Mouse (Mus musculus) C2C12 (cell line): ENCODE data around the gene Ndufa4l2. TPM values are rescaled to one million over a fixed set of nuclear protein-coding genes. Genes with fewer than 3 reads are reported as not detected.

Experiments
- H3K27me3 ChIP-seq: one replicate; pipeline ENCODE4 v1.6.1; 2011; ENCODE audit not compliant: control insufficient read depth, insufficient read depth, insufficient read length
- H3K36me3 ChIP-seq: one replicate; pipeline ENCODE4 v1.6.1; 2011; ENCODE audit not compliant: control insufficient read depth, insufficient read depth
- H3K4me3 ChIP-seq: one replicate; pipeline ENCODE4 v1.5.1; 2011; ENCODE audit warnings: mild to moderate bottlenecking, control low read depth; ENCODE audit not compliant: poor library complexity, insufficient read depth, severe bottlenecking
- H3K79me2 ChIP-seq: one replicate; pipeline ENCODE4 v1.6.1; 2011; ENCODE audit not compliant: control insufficient read depth, insufficient read depth
- H3K79me3 ChIP-seq: one replicate; pipeline ENCODE4 v1.6.1; 2011; ENCODE audit warnings: low read depth, control low read depth
- H3ac ChIP-seq: one replicate; pipeline ENCODE3; 2011; ENCODE audit warnings: low read depth; ENCODE audit not compliant: control insufficient read depth, insufficient read length
- CEBPB ChIP-seq: IDR thresholded peaks from one replicate; pipeline ENCODE4 v1.6.1; 2011; ENCODE audit warnings: low read depth, mild to moderate bottlenecking, control low read depth, moderate library complexity
- CTCF ChIP-seq: IDR thresholded peaks from one replicate; pipeline ENCODE4 v1.5.1; 2011; ENCODE audit not compliant: control insufficient read depth, insufficient read depth, insufficient read length
- FOSL1 ChIP-seq: IDR thresholded peaks from one replicate; pipeline ENCODE4 v1.8.0; 2011; ENCODE audit warnings: mild to moderate bottlenecking, low read length; ENCODE audit not compliant: poor library complexity, insufficient read depth, severe bottlenecking
- MAX ChIP-seq: IDR thresholded peaks from one replicate; pipeline ENCODE4 v1.6.1; 2011; ENCODE audit warnings: mild to moderate bottlenecking, control low read depth
- MYOD1 ChIP-seq: IDR thresholded peaks from one replicate; pipeline ENCODE4 v1.6.1; 2011; ENCODE audit warnings: low read depth; ENCODE audit not compliant: control insufficient read depth, insufficient read length
- MYOG ChIP-seq: IDR thresholded peaks from one replicate; pipeline ENCODE4 v1.6.1; 2011; ENCODE audit not compliant: control insufficient read depth, insufficient read length; ENCODE audit errors: extremely low read depth
- USF1 ChIP-seq: IDR thresholded peaks from one replicate; pipeline ENCODE4 v1.6.1; 2011; ENCODE audit warnings: low read depth, mild to moderate bottlenecking, control low read depth, moderate library complexity
- polyA plus RNA-seq: library from polyadenylated mRNA; unstranded; fragments of >200 nt; fragmentation: generic; extraction: Trizol; gene quantifications from one replicate; pipeline ENCODE4 v1.2.1, GENCODE M21; 2012; ENCODE audit warnings: missing spikeins

Ndufa4l2 gene
- polyA plus RNA-seq, 1 experiment, result 0.42 TPM

DNA sequence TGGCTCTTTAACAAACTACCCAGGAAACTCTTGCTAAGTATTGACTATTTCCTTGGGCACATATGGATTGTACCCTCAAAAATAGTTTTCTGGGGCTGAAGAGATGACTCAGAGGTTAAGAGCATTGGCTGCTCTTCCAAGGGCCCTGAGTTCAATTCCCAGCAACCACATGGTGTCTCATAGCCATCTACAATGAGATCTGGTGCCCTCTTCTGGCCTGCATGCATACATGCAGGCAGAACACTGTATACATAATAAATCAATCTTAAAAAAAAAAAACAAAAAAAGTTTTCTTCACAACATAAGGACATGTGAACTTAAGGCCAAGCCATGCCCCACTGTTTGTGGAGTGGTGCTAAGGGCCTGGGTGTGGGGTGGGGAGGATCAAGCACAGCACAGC lies 46.4 kb downstream of the Ndufa4l2 start:
- no peaks in the 10 kb centered on the region for H3K27me3 ChIP-seq
- H3ac ChIP-seq, result no peak overlapping the region
- no peaks in the 10 kb centered on the region for H3K79me2 ChIP-seq
- no peak for TF ChIP-seq USF1
- TF ChIP-seq MAX, result no peak
- TF ChIP-seq CTCF, result no peak
- no peak for TF ChIP-seq MYOD1
- no peak for TF ChIP-seq CEBPB
- no peak for TF ChIP-seq MYOG
- no peak for TF ChIP-seq FOSL1
- H3K79me3 ChIP-seq, result peaks cover 2% of the 10 kb centered on the region
- H3K4me3 ChIP-seq, result no peak overlapping the region
- H3K36me3 ChIP-seq, result peaks cover 91% of the 10 kb centered on the region

GRCm38 (mm10) chr10:127563840-127564239 lies 49.1 kb downstream of the Ndufa4l2 start:
- H3K79me3 ChIP-seq, result peaks cover 2% of the 10 kb centered on the region
- no peak overlapping the region for H3ac ChIP-seq
- no peaks in the 10 kb centered on the region for H3K27me3 ChIP-seq
- TF ChIP-seq MYOD1 (no peak), MYOG (no peak), FOSL1 (no peak), MAX (no peak), CEBPB (no peak), CTCF (no peak), USF1 (no peak)
- no peaks in the 10 kb centered on the region for H3K79me2 ChIP-seq
- peaks cover 92% of the 10 kb centered on the region for H3K36me3 ChIP-seq
- no peak overlapping the region for H3K4me3 ChIP-seq

DNA sequence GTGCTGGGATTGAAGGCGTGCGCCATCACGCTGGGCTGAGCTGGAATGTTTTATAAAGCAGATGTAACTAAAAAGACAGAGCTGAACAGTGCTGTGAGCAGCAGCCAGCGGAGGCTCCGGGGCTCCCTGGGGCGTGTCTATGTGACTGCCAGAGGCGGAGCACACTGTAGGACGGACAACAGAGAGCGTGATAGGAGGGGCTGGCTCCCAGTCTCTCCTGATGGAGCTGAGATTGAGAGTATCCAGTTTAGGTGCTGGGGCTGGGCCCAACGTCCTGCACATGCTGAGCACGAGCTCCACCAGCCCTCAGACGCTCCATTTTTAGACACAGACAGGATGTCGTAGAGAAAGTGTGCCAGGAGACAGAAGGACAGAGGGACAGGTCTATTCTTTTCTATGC lies 49.5 kb downstream of the Ndufa4l2 start:
- TF ChIP-seq MAX (no peak), CTCF (no peak), MYOG (no peak), CEBPB (no peak), USF1 (no peak), FOSL1 (no peak), MYOD1 (no peak)
- H3K79me3 ChIP-seq, result peaks cover 2% of the 10 kb centered on the region
- no peaks in the 10 kb centered on the region for H3K79me2 ChIP-seq
- no peak overlapping the region for H3K4me3 ChIP-seq
- H3ac ChIP-seq, result no peak overlapping the region
- H3K27me3 ChIP-seq, result no peaks in the 10 kb centered on the region
- peaks cover 92% of the 10 kb centered on the region for H3K36me3 ChIP-seq

Other genes with a start within 250 kb of the Ndufa4l2 start
- 170 TPM for gene Dctn2, start 248.6 kb upstream of the Ndufa4l2 start, polyA plus RNA-seq
- gene Mbd6, start 225.9 kb upstream of the Ndufa4l2 start, polyA plus RNA-seq, result 15.2 TPM
- 155 TPM for gene Mars, start 203.2 kb upstream of the Ndufa4l2 start, polyA plus RNA-seq
- 0.78 TPM for gene Arhgap9, start 193.0 kb upstream of the Ndufa4l2 start, polyA plus RNA-seq
- gene Gli1, start 173.0 kb upstream of the Ndufa4l2 start, polyA plus RNA-seq, result 1.6 TPM
- not detected for gene Inhbe, start 160.6 kb upstream of the Ndufa4l2 start, polyA plus RNA-seq
- gene Inhbc, start 144.5 kb upstream of the Ndufa4l2 start, polyA plus RNA-seq, result not detected
- 31.0 TPM for gene R3hdm2, start 134.6 kb upstream of the Ndufa4l2 start, polyA plus RNA-seq
- 9.7 TPM for gene Stac3, start 13.3 kb upstream of the Ndufa4l2 start, polyA plus RNA-seq
- gene Shmt2, start 7.5 kb downstream of the Ndufa4l2 start, polyA plus RNA-seq, result 340 TPM
- 1.2 TPM for gene Nxph4, start 19.6 kb downstream of the Ndufa4l2 start, polyA plus RNA-seq
- 190 TPM for gene Lrp1, start 106.2 kb downstream of the Ndufa4l2 start, polyA plus RNA-seq
- gene Stat6, start 128.0 kb downstream of the Ndufa4l2 start, polyA plus RNA-seq, result 0.26 TPM
- gene Nemp1, start 151.9 kb downstream of the Ndufa4l2 start, polyA plus RNA-seq, result 6.8 TPM
- 108 TPM for gene Nab2, start 153.6 kb downstream of the Ndufa4l2 start, polyA plus RNA-seq
- 0.16 TPM for gene Myo1a, start 190.2 kb downstream of the Ndufa4l2 start, polyA plus RNA-seq
- gene Tac2, start 209.5 kb downstream of the Ndufa4l2 start, polyA plus RNA-seq, result not detected
- 3.5 TPM for gene Zbtb39, start 224.6 kb downstream of the Ndufa4l2 start, polyA plus RNA-seq
- gene Gpr182, start 236.8 kb downstream of the Ndufa4l2 start, polyA plus RNA-seq, result 0.09 TPM
- 0.01 TPM for gene Rdh1, start 244.8 kb downstream of the Ndufa4l2 start, polyA plus RNA-seq
- not detected for gene Rdh16f1, start 244.8 kb downstream of the Ndufa4l2 start, polyA plus RNA-seq